Mouse (Mus musculus) mature B cell (primary cell): ENCODE results near the gene Oaf.

Source experiments
- in situ Hi-C: fragments of 300-500 bp; cut with MboI; formaldehyde crosslinking; loops from 2 replicates; pipeline ENCODE4 v1.14.3; 2019

Oaf gene

DNA sequence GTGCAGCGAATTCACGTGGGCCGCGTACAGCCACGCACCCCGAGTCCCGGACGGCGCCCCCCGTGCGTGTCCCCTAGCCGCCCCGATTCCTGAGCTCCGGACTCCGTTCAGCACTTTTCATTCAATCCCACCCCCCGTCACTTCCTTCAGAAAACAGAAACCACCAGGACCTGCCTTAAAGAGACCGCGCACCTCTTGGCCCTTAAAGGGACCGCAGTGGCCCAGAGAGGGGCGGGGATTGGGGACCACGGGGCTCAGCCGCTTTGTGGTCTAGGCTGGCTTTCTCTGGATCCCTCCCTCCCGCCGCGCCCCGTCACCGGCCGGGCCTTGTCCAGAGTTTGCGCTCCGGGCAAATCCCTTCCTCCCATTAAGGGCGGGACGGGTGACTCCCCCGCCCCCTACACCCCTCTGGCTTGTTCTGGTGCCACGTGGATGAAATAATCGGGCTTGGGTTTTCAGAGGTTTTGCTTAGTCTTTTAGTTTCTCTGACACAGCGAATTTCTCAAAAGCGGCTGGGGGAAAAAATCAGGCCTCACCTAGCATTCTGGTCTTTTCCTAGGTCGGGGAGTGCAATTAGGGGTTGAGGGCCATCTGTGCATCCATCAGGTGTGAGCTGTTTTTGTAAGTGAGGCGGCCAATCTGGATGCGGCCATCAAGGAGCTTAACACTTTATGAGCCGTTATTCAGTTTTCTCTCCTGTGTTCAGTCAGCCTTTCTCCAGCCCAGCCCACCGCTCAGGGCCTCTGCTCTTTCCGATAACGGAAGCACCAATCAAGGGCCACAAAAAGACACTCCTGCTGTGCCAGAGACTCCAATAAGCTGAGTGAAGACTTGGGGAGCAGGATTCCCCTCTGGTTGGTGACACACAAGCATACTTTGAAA, at the start of gene Oaf:
Gene Oaf, minus strand, starts transcription at position 200 of the 882 bp plus-strand sequence.
- in situ Hi-C loops = no loop called here

- in situ Hi-C loops = no loop called here
Measured at GRCm38 (mm10) chr9:43286870-43287269, 47.2 kb upstream of the Oaf start.

GRCm38 (mm10) chr9:43285281-43285680, 45.6 kb upstream of the Oaf start:
- in situ Hi-C loops = no loop called here

DNA sequence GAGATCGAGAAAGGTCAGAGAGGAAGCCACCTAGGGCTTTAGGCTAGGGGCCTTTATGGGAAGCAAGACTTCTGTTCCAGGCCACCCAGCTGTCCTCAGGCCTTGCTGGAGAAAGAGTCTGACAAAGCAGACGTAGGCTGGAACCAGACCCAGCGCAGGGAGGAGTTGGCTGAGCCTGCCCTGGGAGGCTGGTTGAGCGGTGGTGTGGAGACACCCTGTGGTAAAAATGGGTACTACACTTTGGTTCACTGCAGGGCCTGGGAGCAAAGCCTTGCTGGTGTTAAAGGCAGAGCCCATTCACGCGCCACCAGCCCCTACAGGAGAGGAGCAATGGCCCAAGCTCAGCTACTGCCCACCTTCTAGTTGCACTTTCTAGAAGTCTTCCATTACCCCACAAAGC, 44.6 kb upstream of the Oaf start:
- in situ Hi-C loops = no loop called here

GRCm38 (mm10) chr9:43273735-43274134, 34.0 kb upstream of the Oaf start:
- in situ Hi-C loops = no loop called here

- in situ Hi-C loops = no loop called here
Measured at GRCm38 (mm10) chr9:43271761-43272518, 32.2 kb upstream of the Oaf start.

GRCm38 (mm10) chr9:43270723-43271252, 31.1 kb upstream of the Oaf start:
- in situ Hi-C loops = no loop called here

DNA sequence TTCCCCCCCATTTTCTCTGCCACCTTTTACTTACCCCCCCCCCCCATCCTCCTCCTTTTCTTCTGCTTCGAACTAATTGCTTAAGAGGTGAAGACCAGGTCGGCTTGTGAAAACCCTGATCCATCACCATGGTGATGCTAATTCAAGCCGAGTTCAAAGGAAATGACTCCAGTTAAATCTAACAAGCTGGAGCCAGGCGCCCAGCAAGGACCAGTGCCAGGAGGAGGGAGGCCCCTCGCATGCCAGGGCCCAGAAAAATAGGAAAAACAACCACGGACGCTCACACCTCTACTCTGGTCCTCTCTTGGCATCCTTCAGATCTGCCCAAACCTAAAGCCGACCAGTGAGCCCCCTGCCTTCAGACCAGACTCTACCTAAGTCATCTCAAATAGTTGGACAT, 29.5 kb upstream of the Oaf start:
- in situ Hi-C loops = no loop called here

DNA sequence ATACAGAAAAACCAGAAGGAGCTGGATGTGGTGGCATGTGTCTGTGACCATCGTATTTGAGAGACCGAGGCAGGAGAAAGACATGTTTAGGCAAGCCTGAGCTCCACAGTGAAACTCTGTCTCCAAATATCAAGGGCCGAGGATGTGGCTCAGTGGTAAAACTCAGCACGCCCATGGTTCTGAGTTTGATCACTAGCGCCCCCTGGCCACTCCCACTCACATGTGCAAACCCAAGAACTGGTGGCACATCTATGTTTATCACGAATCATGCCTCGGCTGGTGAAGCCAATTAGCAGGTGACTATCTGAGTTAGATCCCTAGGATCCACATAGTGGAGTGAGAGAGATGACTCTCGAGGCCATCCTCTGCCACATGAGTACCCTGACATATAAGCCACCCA, 27.6 kb upstream of the Oaf start:
- in situ Hi-C loops = no loop called here

- in situ Hi-C loops = no loop called here
Measured at GRCm38 (mm10) chr9:43265194-43265593, 25.5 kb upstream of the Oaf start.

- in situ Hi-C loops = no loop called here
Measured at GRCm38 (mm10) chr9:43263946-43264451, 24.3 kb upstream of the Oaf start.

- in situ Hi-C loops = no loop called here
Measured at GRCm38 (mm10) chr9:43262811-43263550, 23.3 kb upstream of the Oaf start.

- in situ Hi-C loops = no loop called here
Measured at GRCm38 (mm10) chr9:43262390-43262789, 22.7 kb upstream of the Oaf start.

- in situ Hi-C loops = no loop called here
Measured at GRCm38 (mm10) chr9:43261941-43262340, 22.2 kb upstream of the Oaf start.

- in situ Hi-C loops = no loop called here
Measured at GRCm38 (mm10) chr9:43261124-43261907, 21.6 kb upstream of the Oaf start.

- in situ Hi-C loops = no loop called here
Measured at GRCm38 (mm10) chr9:43260661-43261060, 20.9 kb upstream of the Oaf start.

GRCm38 (mm10) chr9:43253271-43253681, 13.6 kb upstream of the Oaf start:
- in situ Hi-C loops = no loop called here

DNA sequence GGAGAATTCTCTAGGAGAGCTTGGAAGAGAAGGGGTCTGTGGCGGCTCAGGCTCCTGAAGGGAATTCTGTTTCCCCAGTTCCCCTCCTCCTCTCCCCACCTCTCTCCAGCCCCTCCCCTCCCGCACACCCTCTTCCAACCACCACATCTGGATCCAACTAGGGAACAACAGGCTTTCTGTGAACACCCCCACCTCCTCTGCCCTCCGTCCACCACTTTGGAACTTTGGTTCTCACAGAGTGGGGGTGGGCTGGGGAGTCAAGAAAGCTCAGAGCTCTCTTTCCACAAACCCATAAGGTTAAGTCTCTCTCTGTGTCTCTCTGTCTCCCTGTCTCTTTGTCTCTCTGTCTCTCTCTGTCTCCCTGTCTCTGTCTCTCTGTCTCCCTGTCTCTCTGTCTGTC, 13.1 kb upstream of the Oaf start:
- in situ Hi-C loops = no loop called here

- in situ Hi-C loops = no loop called here
Measured at GRCm38 (mm10) chr9:43251786-43252185, 12.1 kb upstream of the Oaf start.

DNA sequence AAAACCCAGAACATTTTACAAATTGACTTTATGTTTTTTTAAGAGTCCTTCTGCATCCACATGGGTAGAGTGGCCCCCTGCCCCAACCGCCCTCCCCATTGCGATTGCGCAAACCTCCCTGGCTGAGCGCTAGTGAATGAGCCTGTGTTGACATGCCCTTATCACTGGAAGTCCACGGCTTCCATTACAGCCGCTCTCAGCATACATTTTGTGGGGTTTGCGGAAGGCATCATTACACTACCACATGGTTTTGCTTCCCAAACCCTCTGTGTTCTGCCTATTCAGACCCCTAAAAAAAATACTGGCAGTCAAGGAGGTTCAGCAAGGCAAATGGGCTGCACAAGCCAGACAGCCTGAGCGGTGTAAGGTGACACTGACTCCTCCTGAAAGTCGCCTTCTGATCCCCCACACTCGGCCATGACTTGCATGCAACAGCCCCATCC, 7.0 kb upstream of the Oaf start:
- in situ Hi-C loops = no loop called here
